Mouse (Mus musculus) kidney, adult 2 months (tissue): ENCODE measurements around the gene Gm45713. TPM values are rescaled to one million over a fixed set of nuclear protein-coding genes. Genes with fewer than 3 reads are reported as not detected.
"Not testable (repeated sequence)": the region's sequence is repeated elsewhere in the genome, so short reads cannot be mapped to it uniquely, and the experiment has no call there.

Experiments used
- DNase-seq: peaks from one replicate; pipeline ENCODE4 v3.0.0; 2021
- H3K27ac ChIP-seq: fragments of 200-500 bp; 2 replicates; pipeline ENCODE4 v1.5.1; 2012; ENCODE audit warnings: low read depth, low read length, control low read depth, inconsistent platforms; ENCODE audit not compliant: insufficient read depth
- H3K27me3 ChIP-seq: fragments of 200-500 bp; replicated peaks from 2 replicates; pipeline ENCODE4 v1.6.1; 2012; ENCODE audit warnings: mild to moderate bottlenecking, moderate library complexity, low read length, inconsistent platforms; ENCODE audit not compliant: control insufficient read depth, insufficient read depth
- H3K36me3 ChIP-seq: fragments of 200-500 bp; 2 replicates; pipeline ENCODE4 v1.6.1; 2012; ENCODE audit warnings: mild to moderate bottlenecking, moderate library complexity, low read length, inconsistent platforms; ENCODE audit not compliant: control insufficient read depth, insufficient read depth
- H3K4me1 ChIP-seq: fragments of 200-500 bp; 2 replicates; pipeline ENCODE4 v1.6.1; 2011; ENCODE audit warnings: low read length; ENCODE audit not compliant: control insufficient read depth, insufficient read depth
- H3K4me3 ChIP-seq: fragments of 200-500 bp; 2 replicates; pipeline ENCODE4 v1.5.1; 2011; ENCODE audit warnings: mild to moderate bottlenecking, low read depth, low read length, control low read depth; ENCODE audit not compliant: insufficient read depth
- CTCF ChIP-seq: fragments of 200-500 bp; conservative IDR thresholded peaks from 2 replicates; pipeline ENCODE4 v1.5.1; 2011; ENCODE audit warnings: low read depth, mild to moderate bottlenecking, control low read depth, low read length, moderate library complexity, mixed read lengths; ENCODE audit not compliant: insufficient read depth, insufficient read length
- POLR2A ChIP-seq: fragments of 200-500 bp; IDR thresholded peaks from one replicate; pipeline ENCODE4 v1.6.1; 2011; ENCODE audit warnings: low read depth, low read length, control low read depth
- WGBS: fragments of 180-500 bp; shearing (Covaris S2); methylation state at CpG from one replicate; pipeline ENCODE4 v1.1.7; 2018; 5-methylcytosine and 5-hydroxymethylcytosine counted together
- polyA plus RNA-seq: library from polyadenylated mRNA; depleted of rRNA; stranded (reverse); fragments of >200 nt; gene quantifications from 2 replicates; pipeline ENCODE4 v1.2.3, GENCODE M21; 2012

The Gm45713 gene
- polyA plus RNA-seq, 1 experiment = 5.6 TPM

GRCm38 (mm10) chr7:45103652-45104180, 32.3 kb downstream of the Gm45713 start, which contains the start of gene Fcgrt:
Gene Fcgrt (minus strand): TSS chr7:45103851.
- peak within 1 kb of the TSS; percentile 73 for H3K4me3 ChIP-seq
- H3K36me3 ChIP-seq = no peaks in the 10 kb centered on the region
- TF ChIP-seq CTCF = no peak
- TF ChIP-seq POLR2A = peak; percentile 55
- peak within 1 kb of the TSS; percentile 96 for H3K27ac ChIP-seq
- H3K4me1 ChIP-seq = peaks cover 20% of the 10 kb centered on the region
- peak; percentile 99 for DNase-seq
- whole genome bisulfite sequencing = 2% methylated on average over 7 of the region's 7 CpGs
- no peaks in the 10 kb centered on the region for H3K27me3 ChIP-seq

- WGBS = 11% methylated on average over 9 of the region's 9 CpGs
- Histone ChIP-seq H3K4me3 (peak overlapping the region; percentile 73), H3K27me3 (no peaks in the 10 kb centered on the region), H3K36me3 (no peaks in the 10 kb centered on the region), H3K4me1 (peaks cover 23% of the 10 kb centered on the region), H3K27ac (peak overlapping the region; percentile 96)
- no peak for TF ChIP-seq POLR2A
- TF ChIP-seq CTCF = peak; percentile 8; the same call in 1 of the 2 replicates
- DNase-seq = peak; percentile 75
Observed at GRCm38 (mm10) chr7:45102940-45103585, 33.0 kb downstream of the Gm45713 start.

GRCm38 (mm10) chr7:45102441-45102840, 33.6 kb downstream of the Gm45713 start:
- 42% methylated on average over 11 of the region's 11 CpGs for WGBS
- Histone ChIP-seq H3K4me1 (peaks cover 25% of the 10 kb centered on the region), H3K27me3 (no peaks in the 10 kb centered on the region), H3K27ac (peak overlapping the region; percentile 96; the same call in 1 of the 2 replicates), H3K4me3 (peak overlapping the region; percentile 73), H3K36me3 (no peaks in the 10 kb centered on the region)
- no peak for DNase-seq
- TF ChIP-seq CTCF (no peak), POLR2A (no peak)

- Histone ChIP-seq H3K4me1 (peaks cover 29% of the 10 kb centered on the region), H3K27ac (no peak overlapping the region), H3K36me3 (no peaks in the 10 kb centered on the region)
Observed at GRCm38 (mm10) chr7:45100046-45100445, 36.0 kb downstream of the Gm45713 start.

GRCm38 (mm10) chr7:45098541-45099240, 37.3 kb downstream of the Gm45713 start:
- TF ChIP-seq CTCF (0 out of 2 replicates have a peak, but pooled peaks have one; percentile 37), POLR2A (no peak)
- Histone ChIP-seq H3K4me1 (peaks cover 23% of the 10 kb centered on the region), H3K36me3 (no peaks in the 10 kb centered on the region), H3K27me3 (no peaks in the 10 kb centered on the region), H3K27ac (no peak overlapping the region), H3K4me3 (no peak overlapping the region)
- no peak for DNase-seq
- 88% methylated on average over 8 of the region's 8 CpGs for WGBS

More at GRCm38 (mm10) chr7:45100046-45100445, 36.0 kb downstream of the Gm45713 start:
- 66% methylated on average over 6 of the region's 6 CpGs for WGBS
- TF ChIP-seq POLR2A (no peak), CTCF (no peak)
- no peaks in the 10 kb centered on the region for H3K27me3 ChIP-seq
- no peak for DNase-seq
- no peak overlapping the region for H3K4me3 ChIP-seq

GRCm38 (mm10) chr7:45097479-45097878, 38.6 kb downstream of the Gm45713 start:
- DNase-seq = peak; percentile 61
- Histone ChIP-seq H3K4me1 (peaks cover 17% of the 10 kb centered on the region), H3K36me3 (no peaks in the 10 kb centered on the region), H3K4me3 (no peak overlapping the region), H3K27me3 (no peaks in the 10 kb centered on the region), H3K27ac (peak overlapping the region; percentile 56)
- TF ChIP-seq POLR2A (no peak), CTCF (no peak)
- WGBS = 25% methylated on average over 6 of the region's 6 CpGs

- not testable (repeated sequence) for H3K4me1 ChIP-seq, DNase-seq, H3K4me3 ChIP-seq, H3K27ac ChIP-seq, H3K36me3 ChIP-seq, H3K27me3 ChIP-seq
- 96% methylated on average over 14 of the region's 14 CpGs for WGBS
Observed at GRCm38 (mm10) chr7:45095965-45096364, 40.1 kb downstream of the Gm45713 start.
